8 mouse cellular contexts compared by ENCODE assay signal in the genomic region with DNA sequence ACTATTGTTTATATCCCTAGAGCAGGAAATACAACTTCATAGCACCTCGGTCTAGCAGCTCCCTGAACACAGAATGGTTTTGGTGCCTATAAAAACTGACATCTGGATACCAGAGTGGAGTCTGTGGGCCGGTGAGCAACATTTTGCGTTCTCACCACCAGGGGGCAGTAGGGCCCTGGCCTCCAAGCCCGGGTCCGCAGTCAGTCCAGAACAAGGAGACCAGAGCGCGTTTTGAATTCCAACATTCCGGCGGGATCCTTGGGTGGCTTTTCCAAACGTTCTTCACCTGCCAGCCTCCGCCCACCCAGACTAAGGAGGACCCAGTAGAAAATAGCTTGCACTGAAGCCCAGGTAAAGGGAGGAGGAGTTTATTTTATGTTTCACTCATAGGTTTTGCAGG. TPM values are rescaled to one million over a fixed set of nuclear protein-coding genes. Genes with fewer than 3 reads are reported as not detected.
DNase-seq lines count a peak whose midpoint lies in the region; ATAC-seq and TF ChIP-seq lines count a peak whose summit lies in the region.

No protein-coding gene starts in this region.

- no peak overlapping the region for H3K9ac ChIP-seq in heart, postnatal 0 days (replicated peaks; ENCODE audit: low read depth, low read length)
- no peak overlapping the region for H3K9ac ChIP-seq in lung, postnatal 0 days (replicated peaks; ENCODE audit: low read depth)

- WGBS in forebrain, embryonic 10.5 days = 2% methylated on average over 11 of the region's 11 CpGs
- 2% methylated on average over 11 of the region's 11 CpGs for WGBS in heart, postnatal 0 days
- under 1% methylated on average over 11 of the region's 11 CpGs for WGBS in lung, postnatal 0 days

- H3K4me1 ChIP-seq in forebrain, embryonic 10.5 days = peaks cover 41% of the 10 kb centered on the region
- H3K4me1 ChIP-seq in heart, postnatal 0 days (ENCODE audit: control insufficient read depth, insufficient read depth) = peaks cover 18% of the 10 kb centered on the region
- peaks cover 14% of the 10 kb centered on the region for H3K4me1 ChIP-seq in lung, postnatal 0 days (ENCODE audit: insufficient read depth, low read depth, low read length)

- no peaks in the 10 kb centered on the region for H3K9me3 ChIP-seq in forebrain, embryonic 10.5 days
- H3K9me3 ChIP-seq in heart, postnatal 0 days (replicated peaks; ENCODE audit: control insufficient read depth, low read length) = no peaks in the 10 kb centered on the region
- H3K9me3 ChIP-seq in lung, postnatal 0 days (ENCODE audit: low read length) = no peaks in the 10 kb centered on the region

- peak; percentile 94 for TF ChIP-seq CTCF in heart, postnatal 0 days (IDR thresholded peaks at IDR 0.05; ENCODE audit: low read depth)
- peak; percentile 96 for TF ChIP-seq CTCF in lung, postnatal 0 days (IDR thresholded peaks at IDR 0.05)

- DNase-seq in CD8-positive naive resting alpha-beta T cell, adult 2 months (ENCODE audit: low read depth in 2 of 2, low spot score in 2 of 2) = peak; percentile 67 to 77
- peak; percentile 87 for DNase-seq in brain, adult 2 months (ENCODE audit: low read depth, low spot score)
- DNase-seq in forebrain, embryonic 10.5 days (ENCODE audit: extremely low spot score, low spot score) = peak; percentile 86
- peak; percentile 85 for DNase-seq in heart, postnatal 0 days (ENCODE audit: low spot score)
- DNase-seq in layer of hippocampus, adult 18-20 months (ENCODE audit: low spot score in 2 of 2) = peak; percentile 70 to 90
- peak; percentile 90 for DNase-seq in lung, postnatal 0 days (ENCODE audit: low spot score)
- peak; percentile 84 for DNase-seq in ovary, postnatal 36 days (ENCODE audit: low spot score)
- peak; percentile 82 for DNase-seq in thymus, postnatal 25 days

- peak overlapping the region; percentile 58; the same call in 1 of the 2 replicates for H3K4me3 ChIP-seq in forebrain, embryonic 10.5 days
- no peak overlapping the region for H3K4me3 ChIP-seq in heart, postnatal 0 days (ENCODE audit: low read depth, low read length)
- H3K4me3 ChIP-seq in lung, postnatal 0 days (ENCODE audit: low read depth, low read length) = 0 out of 2 replicates have a peak overlapping the region, but pooled peaks have one; percentile 6

- no peaks in the 10 kb centered on the region for H3K36me3 ChIP-seq in forebrain, embryonic 10.5 days (replicated peaks)
- no peaks in the 10 kb centered on the region for H3K36me3 ChIP-seq in heart, postnatal 0 days (replicated peaks; ENCODE audit: control insufficient read depth, insufficient read depth, low read length)
- H3K36me3 ChIP-seq in lung, postnatal 0 days (ENCODE audit: insufficient read depth, low read length) = no peaks in the 10 kb centered on the region

- ATAC-seq in heart, postnatal 0 days (ENCODE audit: insufficient read depth, low read depth) = peak; percentile 55
- ATAC-seq in lung, postnatal 0 days = peak; percentile 38

- no peak for TF ChIP-seq EP300 in heart, postnatal 0 days (IDR thresholded peaks at IDR 0.05; ENCODE audit: low read depth)
- peak; percentile 56 for TF ChIP-seq EP300 in lung, postnatal 0 days (IDR thresholded peaks at IDR 0.05)

- H3K4me2 ChIP-seq in heart, postnatal 0 days (ENCODE audit: low read depth, low read length) = 0 out of 2 replicates have a peak overlapping the region, but pooled peaks have one; percentile 12
- H3K4me2 ChIP-seq in lung, postnatal 0 days (replicated peaks; ENCODE audit: low read depth, low read length) = peak overlapping the region; percentile 90

- peaks cover 54% of the 10 kb centered on the region for H3K27me3 ChIP-seq in forebrain, embryonic 10.5 days (ENCODE audit: poor library complexity, severe bottlenecking)
- peaks cover 37% of the 10 kb centered on the region for H3K27me3 ChIP-seq in heart, postnatal 0 days (ENCODE audit: control insufficient read depth, insufficient read depth, low read length)
- peaks cover 27% of the 10 kb centered on the region for H3K27me3 ChIP-seq in lung, postnatal 0 days (replicated peaks; ENCODE audit: insufficient read depth, low read length)

- no peak overlapping the region for H3K27ac ChIP-seq in forebrain, embryonic 10.5 days
- H3K27ac ChIP-seq in heart, postnatal 0 days (ENCODE audit: low read depth) = no peak overlapping the region
- no peak overlapping the region for H3K27ac ChIP-seq in lung, postnatal 0 days (ENCODE audit: low read length)

RNA-seq across cellular contexts. Expression of a gene that starts 2.1 kb away (rescaled TPM):
- 0.42 and 0.79 TPM in 2 replicates for polyA plus RNA-seq in forebrain, embryonic 10.5 days (2016; fragmentation: Nextera tagmentation; extraction: Ambion mirVana)
- total RNA-seq in heart, postnatal 0 days (2014; rRNA removed; ENCODE audit: low replicate concordance) = 17.8 TPM in 1 of 2 replicates, not detected in the other
- 0.48 and 0.88 TPM in 2 replicates for polyA plus RNA-seq in heart, postnatal 0 days (2015; fragmentation: Nextera tagmentation; extraction: Ambion mirVana)
- 1 to 10 TPM in 1 of 2 experiments, under 1 TPM in 1; 0.63 to 2.0 TPM for total RNA-seq in layer of hippocampus, adult 18-20 months (2021)
- 51.0 and 70.4 TPM in 2 replicates for polyA plus RNA-seq in lung, postnatal 0 days (2015; fragmentation: Nextera tagmentation; extraction: Ambion mirVana)

RNA-seq across cellular contexts. Expression of a gene that starts 8.6 kb away (rescaled TPM):
- 0.49 and 0.63 TPM in 2 replicates for polyA plus RNA-seq in forebrain, embryonic 10.5 days (2016; fragmentation: Nextera tagmentation; extraction: Ambion mirVana)
- total RNA-seq in heart, postnatal 0 days (2014; rRNA removed; ENCODE audit: low replicate concordance) = not detected in 2 replicates
- 0.96 and 1.3 TPM in 2 replicates for polyA plus RNA-seq in heart, postnatal 0 days (2015; fragmentation: Nextera tagmentation; extraction: Ambion mirVana)
- total RNA-seq in layer of hippocampus, adult 18-20 months (2021) = under 1 TPM; 0.50 to 0.61 TPM
- polyA plus RNA-seq in lung, postnatal 0 days (2015; fragmentation: Nextera tagmentation; extraction: Ambion mirVana) = 0.63 and 1.0 TPM in 2 replicates

RNA-seq across cellular contexts. Expression of a gene that starts 11.4 kb away (rescaled TPM):
- polyA plus RNA-seq in forebrain, embryonic 10.5 days (2016; fragmentation: Nextera tagmentation; extraction: Ambion mirVana) = 7.8 and 8.2 TPM in 2 replicates
- total RNA-seq in heart, postnatal 0 days (2014; rRNA removed; ENCODE audit: low replicate concordance) = not detected in 2 replicates
- polyA plus RNA-seq in heart, postnatal 0 days (2015; fragmentation: Nextera tagmentation; extraction: Ambion mirVana) = 0.33 and 0.41 TPM in 2 replicates
- 1 to 10 TPM; 3.5 to 4.1 TPM for total RNA-seq in layer of hippocampus, adult 18-20 months (2021)
- 1.1 and 1.6 TPM in 2 replicates for polyA plus RNA-seq in lung, postnatal 0 days (2015; fragmentation: Nextera tagmentation; extraction: Ambion mirVana)

RNA-seq across cellular contexts. Expression of a gene that starts 12.4 kb away (rescaled TPM):
- 10.2 and 10.3 TPM in 2 replicates for polyA plus RNA-seq in forebrain, embryonic 10.5 days (2016; fragmentation: Nextera tagmentation; extraction: Ambion mirVana)
- total RNA-seq in heart, postnatal 0 days (2014; rRNA removed; ENCODE audit: low replicate concordance) = 46.3 and 52.0 TPM in 2 replicates
- polyA plus RNA-seq in heart, postnatal 0 days (2015; fragmentation: Nextera tagmentation; extraction: Ambion mirVana) = 3.6 and 3.7 TPM in 2 replicates
- total RNA-seq in layer of hippocampus, adult 18-20 months (2021) = 10 to 100 TPM; 42.1 to 44.4 TPM
- 5.3 and 5.6 TPM in 2 replicates for polyA plus RNA-seq in lung, postnatal 0 days (2015; fragmentation: Nextera tagmentation; extraction: Ambion mirVana)

RNA-seq across cellular contexts. Expression of a gene that starts 32.5 kb away (rescaled TPM):
- 0.12 and 0.30 TPM in 2 replicates for polyA plus RNA-seq in forebrain, embryonic 10.5 days (2016; fragmentation: Nextera tagmentation; extraction: Ambion mirVana)
- total RNA-seq in heart, postnatal 0 days (2014; rRNA removed; ENCODE audit: low replicate concordance) = 3.9 and 5.6 TPM in 2 replicates
- 2.6 and 3.6 TPM in 2 replicates for polyA plus RNA-seq in heart, postnatal 0 days (2015; fragmentation: Nextera tagmentation; extraction: Ambion mirVana)
- total RNA-seq in layer of hippocampus, adult 18-20 months (2021) = 1 to 10 TPM; 1.6 to 1.9 TPM
- 0.56 and 0.93 TPM in 2 replicates for polyA plus RNA-seq in lung, postnatal 0 days (2015; fragmentation: Nextera tagmentation; extraction: Ambion mirVana)

Comparison
In these comparisons a context has a peak if more than half of its experiments do, and no peak if none do; other contexts are left out.
1. RNA of a gene that starts 2.1 kb away (polyA plus RNA-seq): 51.0 to 70.4 TPM in lung, postnatal 0 days; 0.48 to 0.88 TPM in heart, postnatal 0 days and 0.42 to 0.79 TPM in forebrain, embryonic 10.5 days; every median in the first group is over 10 times any median in the second.
2. Peak in every context shown above with its lines, with median percentiles within 50 percentile points of each other: DNase-seq.